Mouse (Mus musculus) cerebellum, postnatal 36 days (tissue): ENCODE results near the gene Sertad2.

Source experiments
- DNase-seq, 2 experiments: peaks; one replicate each; pipeline ENCODE4 v3.0.0; 2021 to 2022; ENCODE audit warnings: mixed read lengths in 2 of 2

The Sertad2 gene

DNA sequence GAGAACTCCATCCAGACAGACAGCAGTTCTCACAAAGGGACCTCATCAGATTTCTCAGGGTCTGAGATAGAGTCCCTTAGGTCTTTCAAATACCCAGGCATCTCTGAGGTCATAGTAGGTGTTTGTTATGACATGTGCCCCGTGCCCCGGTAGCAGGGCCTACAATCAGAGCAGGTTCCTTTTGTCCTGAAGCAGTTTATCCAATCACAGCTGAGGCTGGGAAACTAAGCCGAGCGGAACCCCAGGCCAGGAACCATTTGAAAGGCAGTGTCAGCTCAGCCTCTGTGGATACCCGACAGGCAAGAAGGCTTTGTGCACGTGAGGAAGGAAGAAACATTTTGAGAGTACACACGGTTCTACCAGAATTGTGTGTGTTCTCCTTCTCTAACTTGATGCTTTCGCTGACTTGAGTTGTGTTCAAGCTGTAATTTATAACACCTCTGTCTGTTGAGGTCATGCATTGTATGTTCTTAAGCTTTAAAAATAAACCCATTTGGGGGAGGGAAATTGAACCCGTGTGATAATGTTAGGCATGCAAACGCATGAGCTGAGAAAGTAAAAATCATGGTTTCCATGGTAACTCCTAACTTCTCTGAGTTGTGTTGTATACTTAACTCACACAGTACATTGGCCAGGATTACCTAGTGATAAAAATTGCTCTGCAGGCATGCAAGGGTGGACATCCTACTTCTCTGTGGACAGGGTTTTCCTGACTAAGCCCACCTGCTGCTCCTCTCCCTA is 104.1 kb downstream of the Sertad2 start:
- no peak for DNase-seq

DNA sequence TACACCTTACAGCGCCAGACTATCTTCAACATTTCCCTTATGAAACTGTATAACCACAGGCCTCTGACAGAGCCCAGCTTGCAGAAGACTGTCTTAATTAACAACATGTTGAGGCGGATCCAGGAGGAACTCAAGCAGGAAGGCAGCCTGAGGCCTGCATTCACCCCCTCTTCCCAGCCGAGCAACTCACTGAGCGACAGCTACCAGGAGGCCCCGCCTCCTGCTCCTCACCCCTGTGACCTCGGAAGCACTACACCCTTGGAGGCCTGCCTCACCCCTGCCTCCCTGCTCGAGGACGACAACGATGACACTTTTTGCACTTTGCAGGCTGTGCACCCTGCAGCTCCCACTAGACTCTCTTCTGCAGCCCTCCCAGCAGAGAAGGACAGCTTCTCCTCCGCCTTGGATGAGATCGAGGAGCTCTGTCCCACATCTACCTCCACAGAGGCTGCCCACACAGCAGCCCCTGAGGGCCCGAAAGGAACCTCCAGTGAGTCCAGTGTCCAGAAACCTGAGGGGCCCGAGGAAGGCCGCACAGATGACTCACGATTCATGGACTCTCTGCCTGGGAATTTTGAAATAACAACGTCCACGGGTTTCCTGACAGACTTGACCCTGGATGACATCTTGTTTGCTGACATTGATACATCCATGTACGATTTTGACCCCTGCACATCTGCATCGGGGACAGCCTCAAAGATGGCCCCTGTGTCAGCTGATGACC is 105.0 kb downstream of the Sertad2 start:
- DNase-seq: no peak

DNA sequence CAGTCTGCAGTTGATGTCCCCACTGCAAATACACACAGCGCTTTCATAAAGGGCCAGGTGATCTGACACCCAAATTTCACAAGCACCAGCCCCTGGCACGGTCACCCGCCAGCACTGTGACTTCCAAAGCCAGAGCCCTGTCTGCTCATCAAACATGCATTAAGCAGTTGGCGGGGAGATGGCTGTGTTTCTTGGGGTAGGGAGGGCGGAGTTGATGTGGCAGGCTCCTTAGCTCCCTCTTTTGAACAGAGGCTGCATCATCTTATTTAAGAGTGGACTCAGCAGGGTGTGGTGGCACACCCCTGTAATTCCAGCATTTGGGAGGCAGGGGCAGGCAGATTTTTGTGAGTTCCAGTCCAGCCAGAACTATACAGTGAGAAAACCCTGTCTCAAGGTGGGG is 106.4 kb downstream of the Sertad2 start:
- no peak for DNase-seq

DNA sequence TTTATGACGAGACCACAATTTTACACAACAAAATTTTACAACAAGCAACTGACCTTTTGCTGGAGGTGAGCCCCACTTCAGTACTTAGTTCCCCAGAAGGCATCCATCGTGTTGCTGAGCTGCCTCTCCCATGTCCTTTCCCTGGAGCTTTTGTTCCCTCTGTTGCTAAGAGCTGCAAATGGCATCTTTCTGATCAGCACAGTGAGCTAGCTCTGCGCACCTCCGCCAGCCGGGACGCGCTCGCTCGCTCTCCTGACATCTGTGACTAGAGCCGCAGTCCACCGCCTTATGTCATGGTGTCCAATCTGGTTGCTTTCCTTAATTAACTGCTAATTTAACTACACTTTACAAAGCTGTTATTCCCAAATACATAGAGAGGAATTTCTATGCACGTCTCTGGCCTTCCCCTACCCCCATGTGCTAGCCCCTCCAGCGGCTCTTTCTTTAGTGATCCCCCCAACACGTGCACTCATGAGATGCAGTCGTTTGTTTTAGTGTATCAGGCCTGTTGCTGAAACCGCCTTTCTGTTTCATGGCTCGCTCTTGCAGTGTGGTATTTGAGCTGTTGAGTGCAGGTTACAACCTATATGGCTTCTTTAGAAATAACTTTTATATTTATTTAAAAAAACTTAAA is 107.1 kb downstream of the Sertad2 start:
- no peak for DNase-seq

DNA sequence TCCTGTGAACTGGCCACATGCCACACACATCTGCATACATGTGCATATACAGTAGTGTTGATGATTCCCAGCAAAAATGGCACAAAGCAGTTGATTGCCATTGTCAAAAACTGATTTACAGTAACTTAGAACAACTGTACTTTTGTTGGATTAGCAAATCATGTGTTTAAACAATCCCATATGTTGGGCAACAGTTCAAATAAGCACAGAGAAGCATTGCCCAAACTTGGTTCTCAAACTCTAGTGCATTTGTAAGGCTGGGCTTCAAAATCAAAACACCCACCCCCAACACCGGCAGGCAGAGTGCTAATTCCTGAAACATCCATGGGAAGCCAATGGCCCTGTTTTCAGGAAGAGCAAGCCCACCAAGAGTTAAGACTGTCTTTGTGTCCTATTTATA is 108.1 kb downstream of the Sertad2 start:
- no peak for DNase-seq

DNA sequence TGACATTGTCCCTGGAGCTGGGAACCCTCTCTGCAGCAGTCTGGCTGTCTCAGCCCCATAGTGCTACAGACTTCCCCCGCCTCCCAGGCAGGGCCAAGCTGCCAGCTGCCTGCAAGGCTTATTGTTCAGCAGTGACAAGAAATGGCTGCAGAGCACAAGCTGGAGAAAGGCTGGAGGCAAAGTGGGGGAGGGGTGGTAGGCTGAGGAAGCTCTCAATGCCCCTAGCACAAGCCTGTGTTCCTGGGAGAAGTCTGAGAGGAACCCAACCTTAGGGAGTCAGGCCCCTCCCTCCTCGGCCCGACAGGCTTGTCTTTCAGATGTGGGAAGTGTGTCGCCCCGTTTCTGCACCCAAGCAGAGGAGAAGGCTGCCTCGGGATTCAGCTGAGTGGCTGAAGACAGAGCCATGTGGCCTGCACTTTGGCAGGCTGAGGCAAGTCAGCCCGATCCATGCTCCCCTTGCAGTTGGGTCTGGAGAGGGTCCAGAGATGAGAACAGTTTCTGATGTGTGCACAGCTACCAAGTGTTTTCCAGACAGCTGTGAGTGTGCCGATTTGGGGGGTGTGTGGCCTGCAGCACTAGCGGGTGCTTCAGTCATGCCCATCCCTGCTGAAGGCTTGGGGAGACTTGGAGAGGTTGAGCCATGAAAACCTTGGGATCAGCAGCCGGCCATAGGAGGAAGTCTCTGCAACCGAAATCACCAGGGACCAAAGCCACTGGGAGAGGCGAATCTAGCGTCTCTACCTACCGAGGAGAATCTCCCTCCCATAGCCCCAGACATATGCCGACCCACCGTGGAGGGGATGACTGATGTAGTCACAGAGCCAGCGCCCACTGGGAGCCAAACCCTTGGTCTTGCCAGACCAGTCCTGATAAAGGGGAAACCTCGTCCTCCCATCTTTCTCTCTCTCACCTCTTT is 113.0 kb downstream of the Sertad2 start:
- DNase-seq: peak in 1 of 2 experiments; percentile 21

DNA sequence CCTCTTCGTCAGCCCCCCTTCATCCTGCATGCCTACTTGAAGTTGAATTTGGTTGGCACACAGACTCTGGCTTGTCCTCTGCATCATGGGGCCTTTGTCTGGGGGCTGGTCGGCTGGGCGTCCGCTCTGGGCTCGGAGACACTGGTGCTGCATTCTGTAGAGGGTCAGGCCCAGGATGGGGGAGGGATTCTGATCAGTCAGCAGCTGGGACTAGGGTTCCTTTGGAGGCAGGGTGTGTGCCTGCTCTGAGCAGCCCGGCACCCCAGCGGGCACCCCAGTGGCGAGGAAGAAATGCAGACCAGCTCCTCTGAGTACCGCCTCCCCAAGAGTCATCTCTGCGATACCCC is 113.6 kb downstream of the Sertad2 start:
- no peak for DNase-seq

DNA sequence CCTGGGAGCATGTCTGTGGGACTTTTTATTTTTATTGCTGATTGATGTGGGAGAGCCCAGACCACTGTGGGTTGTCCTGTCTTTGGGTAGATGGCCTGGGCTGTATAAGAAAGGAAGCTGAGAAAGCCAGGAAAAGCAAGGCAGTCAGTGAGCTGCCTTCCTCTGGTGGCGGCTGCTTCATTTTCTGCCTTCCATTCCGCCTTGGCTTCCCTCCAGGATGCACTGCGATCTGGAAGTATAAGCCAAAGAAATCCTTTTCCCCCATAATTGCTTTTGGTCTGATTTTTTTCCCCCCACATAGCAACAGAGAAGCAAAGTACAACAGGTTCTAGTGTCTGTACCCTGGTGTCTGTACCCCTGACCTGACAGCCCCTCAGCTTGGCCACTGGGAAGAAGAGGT is 116.0 kb downstream of the Sertad2 start:
- DNase-seq: peak in 1 of 2 experiments; percentile 28

DNA sequence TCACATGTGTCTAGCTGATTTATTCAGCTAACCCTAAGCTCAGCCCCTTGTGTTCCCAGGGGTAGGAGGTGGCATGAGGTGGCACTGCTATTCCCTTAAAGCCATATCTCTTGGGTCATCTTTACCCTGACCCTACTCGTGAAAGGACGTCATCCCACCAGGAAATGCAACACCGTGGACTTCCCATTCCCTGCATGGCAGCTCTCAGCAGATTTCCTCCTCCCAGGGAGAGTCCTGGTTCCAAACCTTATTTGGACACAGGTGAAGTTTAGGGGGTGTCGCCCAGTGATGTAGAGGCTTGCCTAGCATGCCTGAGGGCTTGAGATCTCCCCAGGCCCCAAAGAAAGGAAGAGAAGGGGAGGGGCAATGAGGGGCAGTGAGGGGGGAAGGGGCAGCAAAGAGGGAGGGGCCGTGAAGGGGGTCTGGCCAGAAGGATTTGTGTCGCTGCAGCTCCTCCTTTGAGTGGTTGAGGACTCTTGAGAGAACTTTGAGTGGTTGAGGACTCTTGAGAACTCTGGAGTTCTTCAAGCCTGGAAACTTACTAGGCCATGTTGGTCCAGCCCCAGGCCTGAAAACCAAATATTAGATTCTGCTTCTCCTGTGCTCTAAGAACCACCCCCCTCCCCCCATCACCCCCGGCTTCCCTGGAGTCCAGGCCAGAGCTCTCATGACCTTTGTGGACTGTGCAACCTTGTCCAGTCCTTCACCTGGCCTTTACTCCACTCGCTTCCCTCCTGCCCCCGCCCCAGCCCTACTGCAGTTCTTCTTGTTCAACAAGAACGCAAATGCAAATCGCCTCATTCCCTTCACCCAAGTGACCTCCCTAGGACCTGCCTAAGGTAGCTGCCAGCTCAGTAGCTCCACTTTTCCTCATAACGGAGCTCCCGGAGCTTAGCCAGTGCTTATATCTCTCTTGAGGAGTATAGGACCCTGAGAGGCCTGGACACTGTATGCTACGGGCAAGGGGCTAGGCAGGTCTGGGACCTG is 117.4 kb downstream of the Sertad2 start:
- DNase-seq: no peak

DNA sequence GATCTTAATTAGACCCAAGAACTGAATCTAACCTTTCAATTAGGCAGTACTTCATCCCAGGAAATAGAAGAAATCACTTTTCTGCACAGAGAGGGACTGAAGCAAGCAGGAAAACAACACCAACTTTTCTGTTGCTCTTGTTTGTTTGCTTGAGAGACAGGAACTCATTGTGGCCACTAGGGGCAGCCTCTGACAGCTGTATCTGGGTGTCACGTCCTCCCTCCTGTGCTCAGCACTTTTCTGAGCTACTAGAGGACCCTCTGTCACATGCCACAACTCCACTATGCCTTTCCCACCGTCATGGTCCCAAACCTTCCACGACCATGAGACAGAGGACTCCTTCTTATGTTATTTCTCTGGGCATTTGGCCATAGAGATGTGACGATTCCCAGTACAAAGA is 118.6 kb downstream of the Sertad2 start:
- DNase-seq: peak in 1 of 2 experiments; percentile 27

DNA sequence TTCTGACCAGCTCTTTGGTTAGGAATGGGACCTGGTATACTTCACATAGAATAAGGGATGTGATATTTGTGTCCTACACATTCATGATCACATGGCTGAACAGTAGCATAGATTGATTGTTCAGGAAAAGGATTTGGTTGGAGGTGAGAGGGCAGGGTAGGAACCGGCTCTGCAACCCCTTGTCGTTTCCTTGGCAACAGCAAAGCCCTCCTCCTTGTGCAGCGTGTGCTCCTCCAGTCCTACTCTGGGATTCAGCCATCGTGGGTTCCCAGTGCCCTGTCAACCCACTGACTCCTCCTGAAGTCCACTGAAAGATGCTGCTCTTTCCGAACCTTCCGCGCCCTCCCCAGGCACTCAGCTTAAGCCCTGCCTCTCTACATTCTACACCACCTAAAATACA is 119.8 kb downstream of the Sertad2 start:
- DNase-seq: no peak

DNA sequence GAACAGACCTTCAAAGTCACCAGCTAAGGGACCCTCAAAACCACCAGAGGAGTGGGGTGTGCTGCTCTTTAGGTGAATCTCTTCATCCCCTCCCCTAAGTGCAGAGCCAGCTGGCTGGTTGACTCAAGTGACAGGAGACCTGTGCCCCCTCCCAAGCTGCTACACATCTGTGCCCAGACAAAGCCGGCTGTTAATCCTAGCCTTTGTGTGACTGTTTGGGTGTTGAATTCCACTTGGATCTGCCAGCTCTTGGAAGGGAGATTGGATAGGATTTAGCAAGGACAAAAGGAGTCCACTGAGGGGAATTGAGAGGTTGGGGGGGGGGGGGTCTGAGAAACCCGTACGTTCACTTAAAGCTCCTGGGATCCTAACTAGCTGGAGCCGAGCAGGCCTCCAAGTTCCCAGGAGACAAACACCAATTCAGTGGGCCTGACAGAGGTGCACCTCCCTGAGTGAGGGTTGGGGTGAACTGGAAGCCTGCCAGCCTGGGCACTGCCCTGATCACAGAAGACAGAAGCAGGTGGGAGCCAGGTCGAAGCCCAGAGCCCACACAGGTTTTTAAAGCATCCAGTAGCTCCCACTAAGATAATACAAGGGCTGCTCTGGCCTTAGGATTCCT is 120.6 kb downstream of the Sertad2 start:
- no peak for DNase-seq

DNA sequence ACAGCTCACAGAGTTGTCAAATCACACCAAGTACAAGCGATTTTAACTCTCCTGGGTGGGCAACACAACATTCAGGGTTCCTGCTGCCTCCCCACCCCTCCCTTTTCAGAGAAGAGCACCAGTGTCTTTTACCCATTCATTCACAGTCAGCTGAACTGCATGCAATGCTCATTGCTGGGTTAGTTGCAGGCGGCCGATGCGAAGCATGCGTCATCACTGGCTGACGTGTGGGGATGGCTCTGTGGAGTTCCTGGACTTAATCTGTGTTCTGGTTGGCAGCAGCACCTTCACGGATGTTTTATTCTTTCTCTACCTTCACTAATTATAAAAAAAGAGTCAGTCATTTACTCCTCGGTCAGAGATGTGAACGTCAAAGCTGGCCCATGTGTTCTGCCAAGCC is 121.8 kb downstream of the Sertad2 start:
- no peak for DNase-seq

DNA sequence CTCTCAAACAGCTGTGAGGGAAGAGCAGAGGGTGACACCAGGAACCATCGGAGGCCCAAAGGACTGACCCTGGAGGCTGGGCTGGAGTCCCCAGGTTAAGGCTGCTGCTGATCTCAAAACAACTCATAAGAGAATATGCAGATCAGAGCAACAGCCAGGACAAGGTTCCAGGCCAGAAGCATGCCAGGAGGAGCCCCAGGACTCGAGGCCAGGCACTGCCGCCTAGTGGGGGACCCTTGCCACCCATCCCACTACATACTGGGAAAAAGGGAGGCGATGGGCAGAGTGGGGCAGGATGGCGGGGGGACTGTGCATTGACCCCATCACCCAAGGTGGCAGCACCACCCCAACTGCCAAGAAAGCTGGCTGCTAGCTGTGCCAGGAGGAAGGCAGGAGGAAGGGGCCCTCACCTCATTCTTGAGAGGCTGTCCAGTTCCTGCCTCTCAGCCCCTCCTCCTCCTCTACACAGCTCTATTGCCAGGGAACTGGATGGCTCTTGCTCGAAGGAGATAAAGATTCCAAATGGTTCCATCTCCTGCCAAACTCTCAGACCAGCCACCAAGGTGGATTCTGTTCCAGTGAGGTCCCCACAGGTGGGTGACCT is 128.8 kb downstream of the Sertad2 start:
- DNase-seq: no peak

DNA sequence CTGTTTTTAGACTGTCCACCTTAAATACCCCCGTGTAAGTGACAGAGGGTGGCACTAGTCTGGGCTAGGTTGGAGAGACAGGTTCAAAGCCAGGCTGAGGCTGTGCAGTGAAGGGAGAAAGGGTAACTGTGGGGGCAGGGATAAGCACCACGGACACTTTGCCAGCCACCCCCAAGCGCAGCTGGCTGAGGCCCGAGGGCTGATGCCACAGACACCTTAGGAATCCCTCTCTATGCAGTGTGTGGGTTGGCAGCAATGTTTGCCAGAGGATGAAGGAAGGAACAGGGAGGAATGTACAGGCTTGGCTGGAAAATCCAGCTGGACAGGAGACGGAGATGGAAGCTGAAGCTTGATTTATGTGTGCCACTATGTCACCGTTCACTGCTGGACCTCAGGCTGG is 129.5 kb downstream of the Sertad2 start:
- no peak for DNase-seq

DNA sequence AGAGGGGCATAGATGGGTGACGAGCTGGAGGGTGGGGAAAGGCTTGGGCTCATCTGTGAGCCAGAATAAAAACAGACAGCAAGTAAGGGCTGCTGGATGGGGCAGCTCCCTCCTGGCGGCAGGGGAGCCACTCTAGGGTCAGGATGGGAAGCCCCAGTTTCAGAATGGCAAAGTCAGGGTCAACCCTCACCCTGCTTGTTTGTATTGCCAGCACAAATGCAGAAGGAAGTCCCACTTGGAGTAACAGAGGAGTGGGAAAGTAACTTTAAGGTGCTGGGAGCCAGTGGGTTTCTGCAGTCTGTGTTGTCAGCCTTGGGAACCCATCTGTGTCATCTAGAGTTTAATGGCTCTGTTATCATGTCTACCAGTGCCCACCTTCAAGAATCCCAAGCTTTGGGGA is 136.3 kb downstream of the Sertad2 start:
- DNase-seq: no peak

DNA sequence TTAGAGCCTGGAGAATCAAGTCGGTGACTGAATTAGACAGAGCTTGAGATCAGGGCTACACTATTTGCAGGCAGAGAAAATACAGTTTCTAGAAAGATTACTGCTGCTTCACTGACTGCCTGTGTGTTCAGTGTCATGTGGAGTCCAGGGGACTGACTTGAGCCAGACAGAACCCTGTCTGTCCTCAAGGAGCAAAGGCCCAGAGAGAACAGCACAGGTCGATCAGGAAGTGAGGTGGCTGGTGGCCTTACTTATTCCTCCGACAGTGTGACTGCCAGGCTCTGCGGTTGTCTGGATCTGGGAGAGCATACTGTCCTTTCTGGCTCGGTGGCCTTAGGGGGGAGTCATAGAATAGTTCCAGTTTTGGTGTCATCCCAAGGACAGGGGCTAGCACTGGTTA is 137.7 kb downstream of the Sertad2 start:
- DNase-seq: no peak

DNA sequence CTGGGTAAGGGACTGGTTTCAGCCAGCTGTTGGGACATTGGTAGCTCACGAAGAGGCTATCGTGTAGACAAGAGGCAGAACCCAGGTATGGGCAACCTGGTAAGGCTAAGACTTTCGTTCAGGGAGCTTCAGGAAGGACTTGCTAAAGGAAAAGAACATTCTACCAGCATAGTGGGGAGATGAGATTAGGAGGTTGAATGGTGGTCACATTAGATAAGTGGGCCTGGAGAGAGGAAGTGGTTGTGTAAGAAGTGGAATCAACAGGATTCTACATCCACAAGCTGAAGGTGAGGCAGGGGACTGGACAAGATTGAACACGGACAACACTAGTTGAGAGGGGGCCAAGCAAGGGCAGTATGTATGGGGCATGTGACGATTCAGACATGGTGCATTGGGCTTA is 138.6 kb downstream of the Sertad2 start:
- no peak for DNase-seq

DNA sequence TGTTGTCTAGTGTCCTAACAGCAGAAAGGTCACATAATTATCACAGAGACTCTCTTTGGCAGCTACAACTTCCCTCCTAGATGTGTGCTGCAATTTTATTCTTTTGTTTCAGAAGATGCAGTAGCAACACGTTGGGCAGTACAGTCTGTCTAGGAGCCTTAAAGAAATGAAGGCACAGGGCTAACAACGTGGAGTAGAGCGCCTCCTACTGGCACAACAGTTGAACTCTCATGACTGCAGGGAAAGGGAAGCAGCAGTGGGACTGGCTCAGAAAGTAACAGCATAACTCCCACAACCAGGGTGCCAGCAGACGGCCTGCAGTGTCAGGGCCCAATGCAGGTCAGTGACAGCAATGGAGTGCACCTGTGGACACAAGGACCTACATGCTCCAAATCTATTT is 147.9 kb downstream of the Sertad2 start:
- DNase-seq: peak; percentile 59 to 69
